Mouse (Mus musculus) CH12.LX (cell line): ENCODE data around the gene Krtap4-13.

Source experiments
- BHLHE40 ChIP-seq: IDR thresholded peaks from 2 replicates; pipeline ENCODE4 v1.6.1; 2011; ENCODE audit warnings: mild to moderate bottlenecking, low read depth, low read length, improper control_type of control experiment
- CTCF ChIP-seq, 2 experiments: IDR thresholded peaks in 1 of 2; conservative IDR thresholded peaks in 1 of 2; 2 replicates each; pipeline ENCODE4 v1.5.1; 2011 to 2012; ENCODE audit warnings: low read depth in 2 of 2, low read length in 2 of 2, improper control_type of control experiment in 1 of 2, inconsistent platforms in 1 of 2, mild to moderate bottlenecking in 1 of 2, moderate library complexity in 1 of 2
- ELF1 ChIP-seq: IDR thresholded peaks from 2 replicates; pipeline ENCODE4 v1.6.1; 2014; ENCODE audit warnings: low read depth, mild to moderate bottlenecking, inconsistent platforms, low read length, improper control_type of control experiment
- POLR2A ChIP-seq: IDR thresholded peaks from 2 replicates; pipeline ENCODE4 v1.6.1; 2011; ENCODE audit warnings: low read depth, mild to moderate bottlenecking, improper control_type of control experiment, low read length

DNA sequence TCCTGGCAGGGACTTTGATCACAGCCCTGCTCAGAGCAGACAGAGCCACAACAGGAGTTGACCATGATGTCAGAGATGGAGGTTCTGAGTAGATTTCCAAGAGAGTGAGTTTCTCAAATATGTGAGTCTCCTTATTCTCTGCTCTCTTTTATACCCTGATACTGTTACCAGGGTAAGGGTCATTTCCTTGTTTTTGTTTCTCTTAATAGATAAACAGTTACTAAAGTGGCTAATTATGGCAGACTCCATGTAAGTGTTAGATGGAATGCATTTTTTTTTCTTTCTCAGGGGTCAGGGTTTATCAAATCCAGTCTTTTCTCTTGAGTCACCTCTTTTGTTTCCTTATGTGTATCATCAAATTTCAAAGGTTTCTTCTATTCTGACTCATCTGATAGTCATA is 41.8 kb upstream of the Krtap4-13 start, which contains the start of gene Krtap4-16:
- TF ChIP-seq CTCF (conservative IDR thresholded peaks at IDR 0.05 in 1 of 2, IDR thresholded peaks at IDR 0.05 in 1 of 2; ENCODE audit: low read depth in 2 of 2, low read length in 2 of 2) (no peak), ELF1 (no peak), BHLHE40 (no peak), POLR2A (no peak)
